Mouse (Mus musculus) heart, embryonic 15.5 days (tissue): Measurements from ENCODE around the gene Zfp174. TPM values are rescaled to one million over a fixed set of nuclear protein-coding genes. Genes with fewer than 3 reads are reported as not detected.
"Not testable (repeated sequence)": the region's sequence is repeated elsewhere in the genome, so short reads cannot be mapped to it uniquely, and the experiment has no call there.

ENCODE experiments used
- ATAC-seq: fragments of 200-750 bp; cut with Nextera tagmentation; replicated peaks from 2 replicates; pipeline ENCODE4 v1.8.0; 2017; ENCODE audit warnings: low read depth, moderate TSS enrichment; ENCODE audit not compliant: insufficient number of reproducible peaks, insufficient read depth, low FRiP score
- H3K27ac ChIP-seq: fragments of 300-500 bp; sonication (generic); 2 replicates; pipeline ENCODE4 v1.5.1; 2015; ENCODE audit warnings: mild to moderate bottlenecking, inconsistent platforms
- H3K27me3 ChIP-seq: fragments of 300-500 bp; sonication (generic); 2 replicates; pipeline ENCODE4 v1.6.1; 2015; ENCODE audit warnings: inconsistent platforms
- H3K36me3 ChIP-seq: fragments of 300-500 bp; sonication (generic); 2 replicates; pipeline ENCODE4 v1.6.1; 2015; ENCODE audit warnings: mild to moderate bottlenecking, inconsistent platforms
- H3K4me1 ChIP-seq: fragments of 300-500 bp; sonication (generic); replicated peaks from 2 replicates; pipeline ENCODE4 v1.6.1; 2015; ENCODE audit warnings: inconsistent platforms
- H3K4me2 ChIP-seq: fragments of 300-500 bp; sonication (generic); 2 replicates; pipeline ENCODE4 v1.6.1; 2015; ENCODE audit warnings: inconsistent platforms, mild to moderate bottlenecking, moderate library complexity
- H3K4me3 ChIP-seq: fragments of 300-500 bp; sonication (generic); 2 replicates; pipeline ENCODE4 v1.5.1; 2015; ENCODE audit warnings: mild to moderate bottlenecking, inconsistent platforms
- H3K9ac ChIP-seq: fragments of 300-500 bp; sonication (generic); 2 replicates; pipeline ENCODE4 v1.6.1; 2015; ENCODE audit warnings: mild to moderate bottlenecking, inconsistent platforms
- H3K9me3 ChIP-seq: fragments of 300-500 bp; sonication (generic); replicated peaks from 2 replicates; pipeline ENCODE4 v1.6.1; 2016; ENCODE audit warnings: inconsistent platforms
- WGBS: fragments of 180-500 bp; shearing (Covaris S2); methylation state at CpG from one replicate; pipeline ENCODE4 v1.1.7; 2015; ENCODE audit warnings: mixed read lengths; 5-methylcytosine and 5-hydroxymethylcytosine counted together
- polyA plus RNA-seq: library from polyadenylated mRNA; unstranded; fragments of >200 nt; fragmentation: Nextera tagmentation; extraction: Ambion mirVana; gene quantifications from 2 replicates; pipeline ENCODE4 v1.2.1, GENCODE M21; 2015

Gene Zfp174
- polyA plus RNA-seq, 1 experiment from 2014 or later, result 0.71 TPM

GRCm38 (mm10) chr16:3847871-3848270 is 803 bp downstream of the Zfp174 start:
- ATAC-seq, result no peak
- Histone ChIP-seq H3K27ac (no peak overlapping the region), H3K9me3 (no peaks in the 10 kb centered on the region), H3K27me3 (no peaks in the 10 kb centered on the region), H3K36me3 (no peaks in the 10 kb centered on the region), H3K4me3 (peak overlapping the region; percentile 81), H3K4me2 (peak overlapping the region; percentile 68), H3K4me1 (peaks cover 8% of the 10 kb centered on the region), H3K9ac (peak overlapping the region; percentile 78; the same call in 1 of the 2 replicates)
- 65% methylated on average over 4 of the region's 4 CpGs for WGBS

DNA sequence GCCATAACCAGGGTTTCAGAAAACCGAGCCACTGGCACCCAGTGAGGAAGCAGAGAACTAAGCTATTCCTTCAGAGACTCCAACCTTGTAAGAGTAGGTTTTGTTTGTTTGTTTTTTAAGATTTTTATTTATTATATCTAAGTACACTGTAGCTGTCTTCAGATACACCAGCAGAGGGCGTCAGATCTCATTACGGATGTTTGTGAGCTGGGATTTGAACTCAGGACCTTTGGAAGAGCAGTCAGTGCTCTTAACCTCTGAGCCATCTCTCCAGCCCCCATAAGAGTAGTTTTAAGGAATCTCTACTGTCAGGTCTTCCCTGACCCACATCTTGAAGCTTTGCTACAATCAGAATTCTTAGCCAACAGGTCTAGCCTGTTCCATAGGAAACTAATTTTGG is 1.3 kb downstream of the Zfp174 start:
- WGBS, result 71% methylated on average over 3 of the region's 3 CpGs
- no peaks in the 10 kb centered on the region for H3K27me3 ChIP-seq
- no peak overlapping the region for H3K9ac ChIP-seq
- H3K36me3 ChIP-seq, result no peaks in the 10 kb centered on the region
- no peak overlapping the region for H3K27ac ChIP-seq
- no peak overlapping the region for H3K4me2 ChIP-seq
- no peaks in the 10 kb centered on the region for H3K9me3 ChIP-seq
- peaks cover 8% of the 10 kb centered on the region for H3K4me1 ChIP-seq
- no peak for ATAC-seq
- no peak overlapping the region for H3K4me3 ChIP-seq

- not testable (repeated sequence) for H3K27me3 ChIP-seq, H3K4me1 ChIP-seq, ATAC-seq, H3K9me3 ChIP-seq, H3K36me3 ChIP-seq, H3K9ac ChIP-seq, H3K4me3 ChIP-seq, H3K27ac ChIP-seq, H3K4me2 ChIP-seq
- 89% methylated on average over 13 of the region's 13 CpGs for WGBS
These were observed 4.2 kb downstream of the Zfp174 start for GRCm38 (mm10) chr16:3851301-3851700.

GRCm38 (mm10) chr16:3852586-3852985 is 5.5 kb downstream of the Zfp174 start:
- no peak overlapping the region for H3K9ac ChIP-seq
- no peak overlapping the region for H3K4me3 ChIP-seq
- no peak overlapping the region for H3K27ac ChIP-seq
- H3K36me3 ChIP-seq, result no peaks in the 10 kb centered on the region
- H3K27me3 ChIP-seq, result no peaks in the 10 kb centered on the region
- no peak overlapping the region for H3K4me2 ChIP-seq
- ATAC-seq, result no peak
- peaks cover 5% of the 10 kb centered on the region for H3K4me1 ChIP-seq
- WGBS, result 31% methylated on average over 12 of the region's 12 CpGs
- H3K9me3 ChIP-seq, result no peaks in the 10 kb centered on the region

DNA sequence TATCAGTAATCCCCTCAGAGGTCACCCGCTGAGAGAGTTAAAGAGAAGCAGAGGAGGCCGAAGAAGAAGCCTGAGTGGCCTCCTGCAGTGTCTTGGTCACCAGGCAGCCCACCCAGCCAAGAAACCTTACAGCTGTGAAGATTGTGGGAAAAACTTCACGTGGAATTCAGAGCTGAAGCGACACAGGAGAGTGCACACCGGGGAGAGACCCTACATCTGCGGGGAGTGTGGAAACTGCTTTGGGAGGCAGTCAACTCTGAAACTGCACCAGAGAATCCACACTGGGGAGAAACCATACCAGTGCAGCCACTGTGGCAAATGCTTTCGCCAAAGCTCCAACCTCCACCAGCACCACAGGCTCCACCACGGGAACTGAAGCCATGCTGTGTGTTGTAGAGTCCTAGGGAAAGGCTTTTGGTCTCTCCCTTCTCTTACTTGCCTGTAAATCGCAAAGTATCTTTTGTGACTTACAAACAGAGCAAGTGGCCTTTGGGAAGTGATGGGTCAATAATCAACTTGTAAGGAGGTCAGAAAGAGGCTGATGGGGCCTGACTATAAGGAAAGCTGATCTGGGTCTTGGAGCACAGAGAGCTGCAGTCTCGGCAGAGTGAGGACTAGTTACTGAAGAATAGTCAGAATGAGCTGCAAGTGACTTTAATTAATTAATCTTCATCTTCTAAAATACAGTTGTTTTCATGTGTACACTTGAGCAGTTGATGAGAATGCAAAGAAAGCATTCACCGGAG is 7.5 kb downstream of the Zfp174 start:
- no peaks in the 10 kb centered on the region for H3K36me3 ChIP-seq
- no peak overlapping the region for H3K9ac ChIP-seq
- H3K4me3 ChIP-seq, result no peak overlapping the region
- no peak overlapping the region for H3K4me2 ChIP-seq
- H3K4me1 ChIP-seq, result no peaks in the 10 kb centered on the region
- H3K27me3 ChIP-seq, result no peaks in the 10 kb centered on the region
- WGBS, result 64% methylated on average over 11 of the region's 11 CpGs
- H3K27ac ChIP-seq, result no peak overlapping the region
- ATAC-seq, result no peak
- H3K9me3 ChIP-seq, result no peaks in the 10 kb centered on the region

GRCm38 (mm10) chr16:3855776-3856175 is 8.7 kb downstream of the Zfp174 start:
- WGBS, result 75% methylated on average over 1 of the region's 1 CpGs
- Histone ChIP-seq H3K9ac (no peak overlapping the region), H3K36me3 (no peaks in the 10 kb centered on the region; the same call in 1 of the 2 replicates), H3K4me3 (no peak overlapping the region), H3K27me3 (no peaks in the 10 kb centered on the region), H3K27ac (no peak overlapping the region), H3K4me2 (no peak overlapping the region), H3K9me3 (no peaks in the 10 kb centered on the region), H3K4me1 (no peaks in the 10 kb centered on the region)
- no peak for ATAC-seq

DNA sequence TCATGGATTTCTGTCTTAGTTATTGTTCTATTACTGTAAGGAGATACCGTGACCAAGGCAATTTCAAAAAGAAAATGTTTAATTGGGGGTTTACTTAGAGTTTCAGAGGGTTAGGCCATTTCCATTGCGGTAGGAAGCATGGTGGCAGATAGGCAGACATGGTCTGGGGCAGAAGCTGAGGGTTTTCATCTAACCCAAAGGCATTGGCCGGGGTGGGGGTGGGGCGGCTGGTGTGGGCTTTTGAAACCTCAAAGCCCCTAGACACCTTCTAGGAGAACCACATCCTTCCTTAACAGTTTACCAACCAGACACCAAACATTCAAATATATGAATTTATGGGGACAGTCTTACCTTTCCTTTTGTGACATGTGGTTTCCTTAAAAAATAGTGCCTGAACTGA is 12.2 kb downstream of the Zfp174 start:
- Histone ChIP-seq H3K4me2 (no peak overlapping the region), H3K36me3 (peaks cover 11% of the 10 kb centered on the region), H3K9ac (no peak overlapping the region), H3K9me3 (no peaks in the 10 kb centered on the region), H3K27ac (no peak overlapping the region), H3K27me3 (no peaks in the 10 kb centered on the region), H3K4me3 (no peak overlapping the region), H3K4me1 (no peaks in the 10 kb centered on the region)
- ATAC-seq, result no peak
- WGBS, result 85% methylated on average over 4 of the region's 4 CpGs

DNA sequence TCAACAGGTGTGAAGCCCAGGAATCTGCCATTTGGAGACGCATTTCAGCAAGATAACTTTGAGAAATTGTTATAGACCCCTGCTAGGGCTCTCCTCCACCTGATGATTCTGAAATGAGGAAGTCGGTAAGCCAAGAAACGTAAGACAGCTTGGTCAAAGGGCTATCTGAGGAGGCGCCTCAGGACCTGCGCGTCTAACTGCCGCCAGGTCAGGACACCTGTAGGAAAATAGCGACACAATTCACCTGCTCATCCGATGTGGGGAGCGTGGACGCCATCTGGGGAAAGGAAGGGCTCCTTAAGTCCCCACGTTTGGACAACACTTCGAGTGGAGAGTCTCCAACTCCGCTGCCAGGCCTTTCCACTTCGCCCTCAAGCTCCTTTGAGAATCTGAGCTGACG is 24.7 kb downstream of the Zfp174 start:
- H3K4me1 ChIP-seq, result peaks cover 15% of the 10 kb centered on the region
- peak overlapping the region; percentile 60 for H3K9ac ChIP-seq
- H3K4me2 ChIP-seq, result peak overlapping the region; percentile 86
- no peak for ATAC-seq
- peak overlapping the region; percentile 63 for H3K27ac ChIP-seq
- 3% methylated on average over 16 of the region's 16 CpGs for WGBS
- peak overlapping the region; percentile 59 for H3K4me3 ChIP-seq
- no peaks in the 10 kb centered on the region for H3K9me3 ChIP-seq
- H3K27me3 ChIP-seq, result no peaks in the 10 kb centered on the region
- peaks cover 11% of the 10 kb centered on the region for H3K36me3 ChIP-seq

DNA sequence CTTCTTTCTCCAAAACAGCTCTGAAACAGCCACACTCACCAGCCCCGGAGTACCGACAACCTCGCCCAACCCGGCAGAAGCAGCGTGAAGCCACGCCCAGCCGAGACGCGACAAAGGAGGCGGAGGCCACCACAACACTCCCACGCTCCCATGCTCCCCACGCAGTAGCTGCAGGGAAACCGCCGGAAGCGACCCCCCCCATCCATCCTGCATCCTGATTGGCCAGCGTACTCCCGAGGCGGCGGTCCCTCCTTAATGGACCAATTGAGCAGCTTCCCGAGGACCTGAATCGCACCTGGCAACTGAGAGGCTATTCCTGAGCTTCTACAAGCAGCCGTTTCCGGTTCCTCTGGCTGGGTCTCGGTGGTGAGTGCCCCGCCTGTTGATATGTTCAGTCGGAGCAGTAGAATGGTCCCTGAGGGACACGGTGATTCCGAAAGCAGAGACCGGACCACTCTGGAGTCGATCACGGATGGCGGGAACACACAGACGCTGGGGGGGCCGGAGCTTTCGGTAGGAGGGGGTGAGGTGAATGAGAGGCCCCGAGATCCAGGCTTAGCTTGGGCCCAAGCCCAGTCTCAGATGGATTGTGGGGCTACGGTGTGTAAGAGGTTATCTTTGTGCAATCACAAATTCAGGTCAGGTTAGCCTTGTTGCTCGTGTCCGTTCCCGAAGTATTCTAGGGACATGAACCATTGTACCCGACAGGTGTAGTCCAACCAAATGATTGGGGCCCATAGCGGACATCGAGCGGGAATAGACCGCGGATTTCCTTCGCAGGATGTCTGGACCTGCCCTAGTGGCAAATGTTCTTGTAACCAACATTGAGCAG is 25.4 kb downstream of the Zfp174 start, which contains the start of gene Naa60:
Naa60 (plus strand) TSS at position 160 of the 832 bp plus-strand sequence.
- ATAC-seq, result peak; percentile 99
- no peaks in the 10 kb centered on the region for H3K27me3 ChIP-seq
- H3K36me3 ChIP-seq, result peaks cover 11% of the 10 kb centered on the region
- no peaks in the 10 kb centered on the region for H3K9me3 ChIP-seq
- peaks cover 15% of the 10 kb centered on the region for H3K4me1 ChIP-seq
- peak within 1 kb of the TSS; percentile 60 for H3K9ac ChIP-seq
- H3K4me3 ChIP-seq, result peak within 1 kb of the TSS; percentile 59
- 4% methylated on average over 47 of the region's 47 CpGs for WGBS
- peak within 1 kb of the TSS; percentile 63 for H3K27ac ChIP-seq
- peak within 1 kb of the TSS; percentile 86 for H3K4me2 ChIP-seq

DNA sequence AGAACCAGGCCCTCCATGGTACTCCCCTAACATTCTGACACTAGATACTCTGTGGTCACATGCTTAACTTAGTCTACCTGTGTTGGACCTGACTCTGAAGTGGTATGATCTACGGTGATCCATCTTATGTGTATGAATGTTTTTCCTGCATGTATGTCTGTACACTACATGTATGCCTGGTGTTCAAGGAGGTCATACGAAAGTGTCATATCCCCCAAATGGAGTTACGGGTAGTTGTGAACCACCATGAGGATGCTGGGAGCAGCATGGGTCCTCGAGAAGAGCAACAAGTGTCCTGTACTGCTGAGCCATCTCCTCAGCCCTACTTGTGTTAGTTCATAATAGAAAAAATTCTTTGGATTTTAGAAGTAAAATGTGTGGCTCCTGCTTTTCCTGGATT is 29.3 kb downstream of the Zfp174 start:
- peaks cover 12% of the 10 kb centered on the region for H3K4me1 ChIP-seq
- H3K36me3 ChIP-seq, result peaks cover 4% of the 10 kb centered on the region; the same call in 1 of the 2 replicates
- no peak overlapping the region for H3K27ac ChIP-seq
- H3K4me2 ChIP-seq, result no peak overlapping the region
- no peaks in the 10 kb centered on the region for H3K27me3 ChIP-seq
- WGBS, result 95% methylated on average over 4 of the region's 4 CpGs
- no peak for ATAC-seq
- no peak overlapping the region for H3K4me3 ChIP-seq
- no peaks in the 10 kb centered on the region for H3K9me3 ChIP-seq
- no peak overlapping the region for H3K9ac ChIP-seq

DNA sequence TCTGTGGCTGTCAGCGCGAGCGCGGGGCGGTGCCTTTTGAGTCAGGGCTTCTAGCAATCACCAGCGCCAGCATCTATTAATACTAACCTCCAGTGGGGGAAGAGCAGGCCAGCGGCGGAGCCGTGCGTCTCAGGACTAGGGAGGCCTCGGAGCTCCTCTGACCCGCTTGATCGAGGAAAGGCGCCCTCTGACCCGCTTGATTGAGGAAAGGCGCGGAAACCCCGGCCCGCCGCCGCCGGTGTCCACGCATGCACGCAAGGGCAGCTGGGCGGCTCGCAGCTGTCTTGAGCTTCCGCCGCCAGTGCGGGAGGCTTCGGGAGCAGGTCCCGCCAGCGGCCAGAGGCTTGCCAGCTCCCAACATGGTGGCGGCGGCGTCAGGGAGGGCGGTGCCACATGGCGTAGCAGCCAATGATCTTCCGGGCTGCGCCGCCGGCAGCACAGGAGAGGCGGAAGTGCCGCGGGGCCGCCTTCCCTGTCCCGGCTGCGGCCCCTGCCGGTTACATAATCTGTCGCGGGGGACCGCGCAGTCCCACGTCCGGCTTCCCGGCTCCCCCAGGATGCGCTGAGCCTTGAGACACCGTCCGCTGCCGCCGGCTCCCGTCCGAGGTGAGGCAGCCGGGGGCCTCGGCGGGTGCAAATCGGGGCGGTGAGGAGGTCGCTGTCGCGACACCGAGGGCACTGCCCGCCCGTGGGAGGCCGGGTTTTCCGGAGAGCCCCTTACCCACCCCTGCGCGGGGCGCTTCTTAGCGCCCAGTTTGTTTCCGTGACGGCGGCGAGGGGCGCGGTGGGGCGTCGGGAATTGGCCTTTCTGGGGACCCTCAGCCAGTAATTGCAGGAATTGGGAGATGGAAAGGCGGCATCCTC is 37.4 kb downstream of the Zfp174 start, which contains the start of the genes Zfp597 and Gm20695:
Zfp597 (minus strand) TSS at position 361 of the 864 bp plus-strand sequence.
Gm20695 (plus strand) TSS at position 448 of the 864 bp plus-strand sequence.
- WGBS, result under 1% methylated on average over 88 of the region's 88 CpGs
- H3K9me3 ChIP-seq, result no peaks in the 10 kb centered on the region
- H3K9ac ChIP-seq, result peak within 1 kb of the TSS; percentile 96
- peak within 1 kb of the TSS; percentile 99 for H3K27ac ChIP-seq
- peak within 1 kb of the TSS; percentile 99 for H3K4me3 ChIP-seq
- H3K27me3 ChIP-seq, result no peaks in the 10 kb centered on the region
- H3K4me2 ChIP-seq, result peak within 1 kb of the TSS; percentile 84
- peak; percentile 98 for ATAC-seq
- peaks cover 20% of the 10 kb centered on the region for H3K4me1 ChIP-seq
- H3K36me3 ChIP-seq, result peaks cover 4% of the 10 kb centered on the region; the same call in 1 of the 2 replicates
